Mouse (Mus musculus) erythroblast, embryonic 14.5 days (primary cell): ENCODE measurements around the gene Padi4. TPM values are rescaled to one million over a fixed set of nuclear protein-coding genes. Genes with fewer than 3 reads are reported as not detected.

Experiments used
- H3K27me3 ChIP-seq: 2 replicates; pipeline ENCODE4 v1.6.1; 2012; ENCODE audit warnings: inconsistent platforms; ENCODE audit not compliant: control insufficient read depth
- H3K36me3 ChIP-seq: 2 replicates; pipeline ENCODE4 v1.6.1; 2012; ENCODE audit warnings: mild to moderate bottlenecking, inconsistent platforms; ENCODE audit not compliant: control insufficient read depth
- H3K4me1 ChIP-seq: 2 replicates; pipeline ENCODE4 v1.6.1; 2012; ENCODE audit warnings: inconsistent platforms; ENCODE audit not compliant: control insufficient read depth
- H3K4me3 ChIP-seq: replicated peaks from 2 replicates; pipeline ENCODE3; 2012; ENCODE audit warnings: moderate library complexity, mild to moderate bottlenecking, inconsistent platforms
- H3K9me3 ChIP-seq: 2 replicates; pipeline ENCODE4 v1.6.1; 2012; ENCODE audit warnings: low read length, inconsistent platforms, mixed read lengths; ENCODE audit not compliant: control insufficient read depth
- GATA1 ChIP-seq: IDR thresholded peaks from 2 replicates; pipeline ENCODE4 v1.6.1; 2012; ENCODE audit warnings: low read length, inconsistent platforms, mixed read lengths
- TAL1 ChIP-seq: IDR thresholded peaks from 3 replicates; pipeline ENCODE4 v1.6.1; 2012; ENCODE audit warnings: low read length, inconsistent platforms, mixed read lengths
- polyA plus RNA-seq: library from polyadenylated mRNA; stranded (reverse); fragments of >175 nt; gene quantifications from 2 replicates; pipeline ENCODE4 v1.2.3, GENCODE M21; 2012

Padi4 gene
- polyA plus RNA-seq, 1 experiment, result not detected

- Histone ChIP-seq H3K4me3 (no peak overlapping the region), H3K4me1 (peaks cover 4% of the 10 kb centered on the region), H3K9me3 (no peaks in the 10 kb centered on the region), H3K27me3 (no peaks in the 10 kb centered on the region), H3K36me3 (no peaks in the 10 kb centered on the region)
- no peak for TF ChIP-seq TAL1
- TF ChIP-seq GATA1, result no peak
Observed at GRCm38 (mm10) chr4:140776623-140777022, 2.6 kb upstream of the Padi4 start.

GRCm38 (mm10) chr4:140775876-140776275, 1.8 kb upstream of the Padi4 start:
- H3K9me3 ChIP-seq, result no peaks in the 10 kb centered on the region
- no peak overlapping the region for H3K4me3 ChIP-seq
- H3K4me1 ChIP-seq, result peaks cover 6% of the 10 kb centered on the region
- no peaks in the 10 kb centered on the region for H3K36me3 ChIP-seq
- no peaks in the 10 kb centered on the region for H3K27me3 ChIP-seq
- TF ChIP-seq GATA1, result no peak
- TF ChIP-seq TAL1, result no peak

GRCm38 (mm10) chr4:140774893-140775292, 857 bp upstream of the Padi4 start:
- H3K36me3 ChIP-seq, result no peaks in the 10 kb centered on the region
- no peaks in the 10 kb centered on the region for H3K9me3 ChIP-seq
- peaks cover 11% of the 10 kb centered on the region for H3K4me1 ChIP-seq
- no peaks in the 10 kb centered on the region for H3K27me3 ChIP-seq
- no peak for TF ChIP-seq TAL1
- no peak for TF ChIP-seq GATA1
- no peak overlapping the region for H3K4me3 ChIP-seq

GRCm38 (mm10) chr4:140771091-140771490, 2.9 kb downstream of the Padi4 start:
- Histone ChIP-seq H3K27me3 (no peaks in the 10 kb centered on the region), H3K4me1 (peaks cover 17% of the 10 kb centered on the region), H3K4me3 (no peak overlapping the region), H3K36me3 (no peaks in the 10 kb centered on the region), H3K9me3 (peaks cover 2% of the 10 kb centered on the region; the same call in 1 of the 2 replicates)
- TF ChIP-seq TAL1 (no peak), GATA1 (no peak)

GRCm38 (mm10) chr4:140770433-140770832, 3.6 kb downstream of the Padi4 start:
- H3K27me3 ChIP-seq, result no peaks in the 10 kb centered on the region
- H3K4me1 ChIP-seq, result peaks cover 17% of the 10 kb centered on the region
- peak overlapping the region; percentile 51 for H3K4me3 ChIP-seq
- peaks cover 2% of the 10 kb centered on the region; the same call in 1 of the 2 replicates for H3K9me3 ChIP-seq
- TF ChIP-seq GATA1, result no peak
- no peak for TF ChIP-seq TAL1
- no peaks in the 10 kb centered on the region for H3K36me3 ChIP-seq

GRCm38 (mm10) chr4:140768973-140769372, 5.1 kb downstream of the Padi4 start:
- Histone ChIP-seq H3K27me3 (no peaks in the 10 kb centered on the region), H3K36me3 (no peaks in the 10 kb centered on the region), H3K4me3 (no peak overlapping the region), H3K9me3 (peaks cover 2% of the 10 kb centered on the region; the same call in 1 of the 2 replicates), H3K4me1 (peaks cover 14% of the 10 kb centered on the region)
- TF ChIP-seq TAL1 (no peak), GATA1 (no peak)

GRCm38 (mm10) chr4:140765936-140766335, 8.1 kb downstream of the Padi4 start:
- Histone ChIP-seq H3K4me3 (no peak overlapping the region), H3K36me3 (no peaks in the 10 kb centered on the region), H3K4me1 (peaks cover 11% of the 10 kb centered on the region), H3K9me3 (peaks cover 2% of the 10 kb centered on the region; the same call in 1 of the 2 replicates), H3K27me3 (no peaks in the 10 kb centered on the region)
- TF ChIP-seq TAL1 (no peak), GATA1 (no peak)

- no peaks in the 10 kb centered on the region for H3K36me3 ChIP-seq
- peaks cover 2% of the 10 kb centered on the region; the same call in 1 of the 2 replicates for H3K9me3 ChIP-seq
- TF ChIP-seq GATA1, result no peak
- no peak for TF ChIP-seq TAL1
- H3K27me3 ChIP-seq, result no peaks in the 10 kb centered on the region
- peaks cover 3% of the 10 kb centered on the region for H3K4me1 ChIP-seq
- H3K4me3 ChIP-seq, result no peak overlapping the region
Observed at GRCm38 (mm10) chr4:140763158-140763557, 10.9 kb downstream of the Padi4 start.

- no peaks in the 10 kb centered on the region for H3K27me3 ChIP-seq
- no peak for TF ChIP-seq GATA1
- TF ChIP-seq TAL1, result no peak
Observed at GRCm38 (mm10) chr4:140761601-140762000, 12.4 kb downstream of the Padi4 start.

GRCm38 (mm10) chr4:140755811-140756210, 18.2 kb downstream of the Padi4 start:
- H3K27me3 ChIP-seq, result no peaks in the 10 kb centered on the region
- no peak overlapping the region for H3K4me3 ChIP-seq
- H3K4me1 ChIP-seq, result peaks cover 10% of the 10 kb centered on the region
- no peak for TF ChIP-seq TAL1
- H3K36me3 ChIP-seq, result no peaks in the 10 kb centered on the region; the same call in 1 of the 2 replicates
- no peaks in the 10 kb centered on the region for H3K9me3 ChIP-seq

More at GRCm38 (mm10) chr4:140761601-140762000, 12.4 kb downstream of the Padi4 start:
- H3K36me3 ChIP-seq, result no peaks in the 10 kb centered on the region; the same call in 1 of the 2 replicates
- peaks cover 5% of the 10 kb centered on the region for H3K4me1 ChIP-seq
- H3K4me3 ChIP-seq, result no peak overlapping the region
- H3K9me3 ChIP-seq, result peaks cover 1% of the 10 kb centered on the region; the same call in 1 of the 2 replicates
